Mouse (Mus musculus) erythroblast, embryonic 14.5 days (primary cell): ENCODE results near the gene Gm10721. TPM values are rescaled to one million over a fixed set of nuclear protein-coding genes. Genes with fewer than 3 reads are reported as not detected.
"Not testable (repeated sequence)": the region's sequence is repeated elsewhere in the genome, so short reads cannot be mapped to it uniquely, and the experiment has no call there.

Source experiments
- H3K27me3 ChIP-seq: 2 replicates; pipeline ENCODE4 v1.6.1; 2012; ENCODE audit warnings: inconsistent platforms; ENCODE audit not compliant: control insufficient read depth
- H3K36me3 ChIP-seq: 2 replicates; pipeline ENCODE4 v1.6.1; 2012; ENCODE audit warnings: mild to moderate bottlenecking, inconsistent platforms; ENCODE audit not compliant: control insufficient read depth
- H3K4me1 ChIP-seq: 2 replicates; pipeline ENCODE4 v1.6.1; 2012; ENCODE audit warnings: inconsistent platforms; ENCODE audit not compliant: control insufficient read depth
- H3K4me3 ChIP-seq: replicated peaks from 2 replicates; pipeline ENCODE3; 2012; ENCODE audit warnings: moderate library complexity, mild to moderate bottlenecking, inconsistent platforms
- H3K9me3 ChIP-seq: 2 replicates; pipeline ENCODE4 v1.6.1; 2012; ENCODE audit warnings: low read length, inconsistent platforms, mixed read lengths; ENCODE audit not compliant: control insufficient read depth
- polyA plus RNA-seq: library from polyadenylated mRNA; stranded (reverse); fragments of >175 nt; gene quantifications from 2 replicates; pipeline ENCODE4 v1.2.3, GENCODE M21; 2012

Gene Gm10721
- polyA plus RNA-seq, 1 experiment: 0.60 TPM

DNA sequence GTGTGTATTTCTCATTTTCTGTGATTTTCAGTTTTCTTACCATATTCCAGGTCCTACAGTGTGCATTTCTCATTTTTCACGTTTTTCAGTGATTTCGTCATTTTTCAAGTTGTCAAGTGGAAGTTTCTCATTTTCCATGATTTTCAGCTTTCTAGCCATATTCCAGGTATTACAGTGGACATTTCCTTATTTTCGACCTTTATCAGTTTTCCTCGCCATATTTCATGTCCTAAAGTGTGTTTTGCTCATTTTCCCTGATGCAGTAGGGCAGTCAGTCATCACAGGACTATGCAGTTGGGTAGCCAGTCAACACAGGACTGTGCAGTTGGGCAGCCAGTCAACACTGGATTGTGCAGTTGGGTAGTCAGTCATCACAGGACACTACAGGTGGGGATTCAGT lies 25.2 kb downstream of the Gm10721 start:
- H3K9me3 ChIP-seq, H3K4me1 ChIP-seq, H3K27me3 ChIP-seq, H3K4me3 ChIP-seq, H3K36me3 ChIP-seq: not testable (repeated sequence)

Other genes with a start within 250 kb of the Gm10721 start
- 0.09 and 0.39 TPM in 2 replicates for gene Gm10722, start 12.2 kb upstream of the Gm10721 start, polyA plus RNA-seq
- gene Gm11168, start 9.8 kb upstream of the Gm10721 start, polyA plus RNA-seq: 0.28 and 1.2 TPM in 2 replicates
- 0.06 and 0.16 TPM in 2 replicates for gene Gm10720, start 2.5 kb downstream of the Gm10721 start, polyA plus RNA-seq
- gene Gm10719, start 4.3 kb downstream of the Gm10721 start, polyA plus RNA-seq: 3.9 and 5.1 TPM in 2 replicates
- gene Gm10718, start 10.4 kb downstream of the Gm10721 start, polyA plus RNA-seq: 7.7 and 12.3 TPM in 2 replicates
- gene Gm10717, start 12.3 kb downstream of the Gm10721 start, polyA plus RNA-seq: 0.93 and 1.1 TPM in 2 replicates
- 0.08 and 0.15 TPM in 2 replicates for gene Gm17535, start 21.5 kb downstream of the Gm10721 start, polyA plus RNA-seq
- 0.06 and 0.08 TPM in 2 replicates for gene Gm10715, start 23.7 kb downstream of the Gm10721 start, polyA plus RNA-seq